In the genomic region with DNA sequence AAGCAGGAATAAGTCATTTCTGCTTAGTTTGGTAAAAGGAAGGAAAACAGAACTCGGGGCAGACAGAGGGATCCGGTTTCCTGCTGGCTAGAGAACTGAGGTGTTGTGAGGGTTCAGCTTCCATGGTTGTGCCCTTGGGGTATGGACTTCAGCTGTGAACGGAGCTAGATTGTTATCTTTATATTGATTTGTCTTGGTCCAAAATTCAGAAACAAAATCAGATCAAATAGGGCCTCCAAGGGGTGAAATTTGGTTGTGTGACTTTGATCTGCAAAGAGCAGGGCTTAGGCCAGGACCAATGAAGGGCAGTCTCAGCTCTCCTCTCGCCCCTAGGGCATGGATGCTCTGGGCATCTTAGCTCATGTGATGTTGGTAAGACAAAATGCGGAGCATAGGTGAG, we compare ENCODE assay signal across 14 mouse cellular contexts.
"Had no signal": no experiment of that assay in that cellular context is flagged by ENCODE, and none has a peak within 500 bp of the region (broad histone marks: within the 10 kb centered on the region; RNA-seq: fewer than 3 reads in every experiment).

No protein-coding gene starts in this region.

- DNase-seq: kidney, adult 18-20 months; layer of hippocampus, postnatal 36 days; liver, embryonic 13.5 days; lung, embryonic 14.5 days; midbrain, embryonic 14.5 days; thymus, adult 2 months; thymus, postnatal 14 days; thymus, postnatal 4 days had no signal

- ATAC-seq: lung, postnatal 0 days had no signal

- H3K4me3 ChIP-seq: layer of hippocampus, adult 2 months; left cerebral cortex, adult 2 months; liver, embryonic 13.5 days had no signal

- H3K27me3 ChIP-seq: liver, embryonic 13.5 days had no signal

- H3K4me2 ChIP-seq: liver, embryonic 13.5 days; lung, embryonic 14.5 days; midbrain, embryonic 11.5 days had no signal

- H3K9me3 ChIP-seq: liver, embryonic 13.5 days had no signal

- H3K9ac ChIP-seq: liver, embryonic 13.5 days; lung, embryonic 14.5 days had no signal

- H3K27ac ChIP-seq: kidney, postnatal 0 days; layer of hippocampus, adult 2 months; left cerebral cortex, adult 2 months; liver, embryonic 13.5 days; stomach, postnatal 0 days had no signal

- H3K36me3 ChIP-seq: liver, embryonic 13.5 days had no signal
